Mouse (Mus musculus) intestine, embryonic 16.5 days (tissue): ENCODE measurements around the gene Pkd2. TPM values are rescaled to one million over a fixed set of nuclear protein-coding genes. Genes with fewer than 3 reads are reported as not detected.
"Not testable (repeated sequence)": the region's sequence is repeated elsewhere in the genome, so short reads cannot be mapped to it uniquely, and the experiment has no call there.

Experiments used
- ATAC-seq: fragments of 200-750 bp; cut with Nextera tagmentation; 2 replicates; pipeline ENCODE4 v1.8.0; 2017; ENCODE audit warnings: moderate TSS enrichment, moderate library complexity
- H3K27ac ChIP-seq: fragments of 300-500 bp; sonication (generic); 2 replicates; pipeline ENCODE4 v1.5.1; 2014; ENCODE audit warnings: mild to moderate bottlenecking, low read length
- H3K27me3 ChIP-seq: fragments of 300-500 bp; sonication (generic); replicated peaks from 2 replicates; pipeline ENCODE4 v1.6.1; 2014; ENCODE audit warnings: low read length, control low read depth, mixed read lengths; ENCODE audit not compliant: control insufficient read depth, insufficient read depth
- H3K36me3 ChIP-seq: fragments of 300-500 bp; sonication (generic); 2 replicates; pipeline ENCODE4 v1.6.1; 2014; ENCODE audit warnings: low read length, control low read depth; ENCODE audit not compliant: control insufficient read depth, insufficient read depth
- H3K4me1 ChIP-seq: fragments of 300-500 bp; sonication (generic); 2 replicates; pipeline ENCODE4 v1.6.1; 2014; ENCODE audit warnings: low read length, control low read depth, mixed read lengths; ENCODE audit not compliant: control insufficient read depth, insufficient read depth
- H3K4me2 ChIP-seq: fragments of 300-500 bp; sonication (generic); 2 replicates; pipeline ENCODE4 v1.6.1; 2014; ENCODE audit warnings: low read depth, low read length, control low read depth
- H3K4me3 ChIP-seq: fragments of 300-500 bp; sonication (generic); 2 replicates; pipeline ENCODE4 v1.5.1; 2014; ENCODE audit warnings: mild to moderate bottlenecking, low read length
- H3K9ac ChIP-seq: fragments of 300-500 bp; sonication (generic); 2 replicates; pipeline ENCODE4 v1.6.1; 2014; ENCODE audit warnings: low read depth, low read length
- H3K9me3 ChIP-seq: fragments of 300-500 bp; sonication (generic); 2 replicates; pipeline ENCODE4 v1.6.1; 2016; ENCODE audit warnings: low read length, control low read depth; ENCODE audit not compliant: control insufficient read depth
- WGBS: fragments of 180-500 bp; shearing (Covaris S2); extraction: QIAGEN DNeasy Blood & Tissue Kit; methylation state at CpG from one replicate; pipeline ENCODE4 v1.1.7; 2014; 5-methylcytosine and 5-hydroxymethylcytosine counted together
- polyA plus RNA-seq: library from polyadenylated mRNA; unstranded; fragments of >200 nt; fragmentation: Nextera tagmentation; extraction: Ambion mirVana; gene quantifications from 2 replicates; pipeline ENCODE4 v1.2.1, GENCODE M21; 2015

Pkd2 gene
- polyA plus RNA-seq, 1 experiment from 2014 or later = 6.4 TPM

GRCm38 (mm10) chr5:104434835-104435301, 24.4 kb upstream of the Pkd2 start, which contains the start of gene Spp1:
TSS of gene Spp1 (plus strand) at chr5:104435118.
- 56% methylated on average over 7 of the region's 7 CpGs for WGBS
- Histone ChIP-seq H3K9ac (no peak within 1 kb of the TSS), H3K4me3 (no peak within 1 kb of the TSS), H3K36me3 (no peaks in the 10 kb centered on the region), H3K9me3 (no peaks in the 10 kb centered on the region), H3K27ac (no peak within 1 kb of the TSS), H3K4me1 (peaks cover 2% of the 10 kb centered on the region; the same call in 1 of the 2 replicates), H3K27me3 (no peaks in the 10 kb centered on the region), H3K4me2 (no peak within 1 kb of the TSS)
- ATAC-seq = no peak

GRCm38 (mm10) chr5:104436406-104437076, 22.7 kb upstream of the Pkd2 start:
- ATAC-seq = no peak
- no peaks in the 10 kb centered on the region for H3K27me3 ChIP-seq
- H3K27ac ChIP-seq = no peak overlapping the region
- H3K9ac ChIP-seq = no peak overlapping the region
- no peak overlapping the region for H3K4me2 ChIP-seq
- H3K4me1 ChIP-seq = peaks cover 2% of the 10 kb centered on the region; the same call in 1 of the 2 replicates
- WGBS = 65% methylated on average over 7 of the region's 7 CpGs
- no peak overlapping the region for H3K4me3 ChIP-seq
- no peaks in the 10 kb centered on the region for H3K9me3 ChIP-seq
- no peaks in the 10 kb centered on the region for H3K36me3 ChIP-seq

DNA sequence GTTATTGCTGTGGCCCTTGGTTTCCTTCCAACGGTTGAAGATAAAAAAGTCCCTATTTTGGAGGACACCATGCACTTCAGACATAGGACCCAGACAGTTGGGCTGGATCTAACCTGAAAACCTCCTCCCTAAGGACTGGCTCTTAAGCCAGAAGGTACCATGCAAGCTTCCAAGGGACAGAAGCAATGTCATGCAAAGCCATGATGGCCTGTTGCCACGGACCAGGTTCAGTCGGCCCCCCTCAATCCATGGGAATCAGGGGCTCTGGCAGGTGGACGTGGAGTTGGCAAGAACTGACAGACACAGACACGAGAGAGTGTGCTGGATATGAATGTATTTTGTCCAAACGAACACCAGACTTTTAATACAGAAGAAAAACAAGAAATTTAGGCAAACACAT, 16.9 kb upstream of the Pkd2 start:
- Histone ChIP-seq H3K9me3 (no peaks in the 10 kb centered on the region), H3K4me3 (no peak overlapping the region), H3K27me3 (no peaks in the 10 kb centered on the region), H3K9ac (no peak overlapping the region), H3K27ac (no peak overlapping the region), H3K4me1 (no peaks in the 10 kb centered on the region), H3K36me3 (no peaks in the 10 kb centered on the region), H3K4me2 (no peak overlapping the region)
- no peak for ATAC-seq
- 72% methylated on average over 6 of the region's 6 CpGs for WGBS

DNA sequence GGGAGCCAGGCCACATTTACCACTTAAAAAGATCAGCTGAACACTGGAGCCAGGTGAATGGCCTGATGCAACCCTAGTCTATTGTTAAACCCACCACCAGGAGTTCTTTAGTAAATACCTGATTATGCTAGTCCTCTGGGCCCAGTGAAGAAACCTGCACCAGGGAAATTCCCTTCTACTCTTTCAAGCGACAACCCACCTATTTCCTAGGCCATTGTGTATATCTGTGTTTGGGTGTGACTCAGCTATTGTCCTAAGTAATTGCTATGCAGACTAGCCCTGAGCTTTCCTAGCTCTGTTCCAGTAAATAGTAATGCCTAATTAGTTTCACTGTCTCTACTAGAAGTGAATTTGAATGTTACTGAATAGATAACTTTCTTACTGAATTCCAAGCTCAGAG, 16.4 kb upstream of the Pkd2 start:
- ATAC-seq = no peak

GRCm38 (mm10) chr5:104446156-104446555, 13.1 kb upstream of the Pkd2 start:
- Histone ChIP-seq H3K36me3 (no peaks in the 10 kb centered on the region), H3K9ac (no peak overlapping the region), H3K27me3 (no peaks in the 10 kb centered on the region), H3K4me1 (no peaks in the 10 kb centered on the region), H3K4me2 (no peak overlapping the region), H3K27ac (no peak overlapping the region), H3K4me3 (no peak overlapping the region), H3K9me3 (no peaks in the 10 kb centered on the region)
- peak; percentile 67 for ATAC-seq
- WGBS = 20% methylated on average over 3 of the region's 3 CpGs

More for the DNA sequence above, 16.4 kb upstream of the Pkd2 start:
- H3K4me1 ChIP-seq = no peaks in the 10 kb centered on the region
- no peaks in the 10 kb centered on the region for H3K9me3 ChIP-seq
- no peaks in the 10 kb centered on the region for H3K27me3 ChIP-seq
- WGBS = 63% methylated on average over 1 of the region's 1 CpGs
- no peak overlapping the region for H3K4me3 ChIP-seq
- no peak overlapping the region for H3K27ac ChIP-seq
- H3K36me3 ChIP-seq = no peaks in the 10 kb centered on the region
- no peak overlapping the region for H3K4me2 ChIP-seq
- no peak overlapping the region for H3K9ac ChIP-seq

DNA sequence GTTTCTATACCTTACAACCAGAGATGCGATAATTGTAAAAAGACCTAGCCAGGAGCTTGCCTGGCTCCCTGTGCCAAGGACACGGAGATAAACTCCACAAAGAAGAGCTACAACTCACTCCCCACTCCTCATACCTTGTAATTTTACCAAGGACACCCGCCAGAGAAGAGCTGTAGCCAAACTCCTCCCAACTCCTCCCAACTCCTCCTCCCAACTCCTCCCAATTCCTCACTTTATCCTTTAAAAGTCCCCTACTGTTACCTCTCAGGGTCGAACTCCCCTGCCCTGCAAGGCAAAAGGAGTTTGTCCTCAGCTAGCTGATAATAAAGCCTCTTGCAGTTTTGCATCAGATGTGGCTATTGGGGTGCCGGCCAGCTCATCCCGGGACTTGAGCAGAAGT, 10.9 kb upstream of the Pkd2 start:
- not testable (repeated sequence) for H3K27ac ChIP-seq, H3K9ac ChIP-seq, H3K4me2 ChIP-seq, H3K4me1 ChIP-seq, H3K4me3 ChIP-seq, H3K9me3 ChIP-seq, ATAC-seq, H3K27me3 ChIP-seq, H3K36me3 ChIP-seq
- 30% methylated on average over 6 of the region's 6 CpGs for WGBS

DNA sequence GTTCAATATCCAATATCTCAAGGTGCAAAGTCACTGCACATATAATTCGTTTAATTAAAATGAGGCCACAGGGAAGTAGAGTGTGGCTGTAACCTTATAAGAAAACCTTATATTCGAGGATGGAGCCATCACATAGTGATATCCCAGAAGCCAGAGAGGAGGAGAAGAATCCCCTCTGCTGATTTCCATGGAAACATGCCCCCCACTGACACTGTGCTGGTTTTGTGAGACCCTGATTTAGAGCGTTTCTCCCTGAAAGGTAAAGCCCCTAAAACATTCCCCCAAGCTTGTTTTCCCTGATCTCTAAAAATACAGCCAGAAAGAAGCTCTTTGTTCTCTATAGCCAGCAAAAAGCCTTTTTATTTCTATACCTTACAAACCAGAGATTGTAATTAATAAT, 9.8 kb upstream of the Pkd2 start:
- Histone ChIP-seq H3K36me3 (no peaks in the 10 kb centered on the region), H3K9ac (no peak overlapping the region), H3K9me3 (no peaks in the 10 kb centered on the region), H3K27ac (no peak overlapping the region), H3K4me3 (no peak overlapping the region), H3K27me3 (no peaks in the 10 kb centered on the region), H3K4me2 (no peak overlapping the region), H3K4me1 (no peaks in the 10 kb centered on the region)
- ATAC-seq = no peak
- WGBS = 50% methylated on average over 3 of the region's 3 CpGs

DNA sequence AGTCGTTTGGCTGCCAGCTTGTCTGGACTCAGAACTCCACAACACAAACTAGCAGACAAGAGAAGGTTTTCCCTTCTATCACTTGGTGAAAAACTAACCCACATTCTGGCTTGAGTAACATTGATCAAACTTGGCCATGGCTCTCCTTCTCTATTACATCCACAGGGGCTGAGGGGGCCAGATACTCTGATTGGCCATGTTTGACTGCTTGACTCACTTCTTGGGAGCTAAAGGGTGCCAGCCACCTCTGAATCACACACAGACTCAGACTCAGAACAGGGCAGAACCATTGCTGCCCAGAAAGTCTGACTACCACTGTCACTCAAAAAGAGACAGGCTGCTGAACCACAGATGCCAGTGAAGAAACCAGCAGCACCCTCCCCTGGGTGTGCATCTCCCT, 6.2 kb upstream of the Pkd2 start:
- Histone ChIP-seq H3K4me1 (no peaks in the 10 kb centered on the region), H3K9me3 (no peaks in the 10 kb centered on the region), H3K4me2 (no peak overlapping the region), H3K27me3 (no peaks in the 10 kb centered on the region), H3K4me3 (no peak overlapping the region), H3K9ac (no peak overlapping the region), H3K27ac (no peak overlapping the region), H3K36me3 (no peaks in the 10 kb centered on the region)
- WGBS = 59% methylated on average over 1 of the region's 1 CpGs
- no peak for ATAC-seq

- H3K4me3 ChIP-seq = no peak overlapping the region
- no peak overlapping the region for H3K27ac ChIP-seq
- ATAC-seq = no peak
- no peaks in the 10 kb centered on the region for H3K27me3 ChIP-seq
- WGBS = 89% methylated on average over 6 of the region's 6 CpGs
- H3K4me2 ChIP-seq = no peak overlapping the region
- peaks cover 4% of the 10 kb centered on the region; the same call in 1 of the 2 replicates for H3K4me1 ChIP-seq
- no peaks in the 10 kb centered on the region for H3K9me3 ChIP-seq
- no peaks in the 10 kb centered on the region for H3K36me3 ChIP-seq
- no peak overlapping the region for H3K9ac ChIP-seq
Observed at GRCm38 (mm10) chr5:104454564-104454963, 4.7 kb upstream of the Pkd2 start.
